Mouse (Mus musculus) stomach, postnatal 0 days (tissue): Measurements from ENCODE around the gene Zfp985.
"Not testable (repeated sequence)": the region's sequence is repeated elsewhere in the genome, so short reads cannot be mapped to it uniquely, and the experiment has no call there.

Source experiments
- CTCF ChIP-seq: IDR thresholded peaks from 2 replicates; pipeline ENCODE4 v1.5.1; 2016; ENCODE audit warnings: antibody characterized with exemption, low read depth, mild to moderate bottlenecking, moderate library complexity
- EP300 ChIP-seq: optimal IDR thresholded peaks from 2 replicates; pipeline ENCODE3; 2016; ENCODE audit warnings: antibody characterized with exemption

DNA sequence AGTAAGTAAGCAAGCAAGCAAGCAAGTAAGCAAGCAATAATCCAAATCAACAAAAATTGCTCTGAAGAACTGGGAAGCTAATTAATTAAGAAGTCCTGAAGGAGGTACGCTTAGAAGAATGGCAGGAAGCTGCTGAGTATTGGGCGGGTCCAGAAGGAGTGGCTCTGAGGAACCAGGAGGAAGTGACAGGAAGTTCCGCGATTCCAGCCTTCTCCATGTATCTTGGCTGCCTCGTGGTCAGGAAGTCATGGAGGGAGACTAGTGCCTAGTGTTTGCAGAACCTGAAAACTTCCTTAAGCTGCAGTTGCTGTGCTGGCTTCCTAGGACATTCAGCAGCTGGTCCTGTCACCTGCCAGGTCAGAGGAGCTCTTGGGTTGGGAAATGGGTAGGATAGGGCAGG lies at the start of gene Zfp985:
- not testable (repeated sequence) for TF ChIP-seq CTCF, EP300
